Mouse (Mus musculus): ENCODE results near the gene Stmn3. TPM values are rescaled to one million over a fixed set of nuclear protein-coding genes. Genes with fewer than 3 reads are reported as not detected.

Gene Stmn3
- polyA plus RNA-seq, 1 experiment from 2014 or later, result 57.3 TPM

- no peak overlapping the region for H3K4me3 ChIP-seq
- H3K4me2 ChIP-seq (replicated peaks), result no peak overlapping the region
- no peaks in the 10 kb centered on the region for H3K9me3 ChIP-seq
- WGBS, result 78% methylated on average over 1 of the region's 1 CpGs
- ATAC-seq (ENCODE audit: insufficient number of reproducible peaks, insufficient read depth, low FRiP score, low TSS enrichment), result no peak
- no peak overlapping the region for H3K27ac ChIP-seq
- H3K9ac ChIP-seq, result no peak overlapping the region
- H3K4me1 ChIP-seq, result no peaks in the 10 kb centered on the region
- H3K36me3 ChIP-seq, result peaks cover 37% of the 10 kb centered on the region
- no peaks in the 10 kb centered on the region for H3K27me3 ChIP-seq
Observed at GRCm38 (mm10) chr2:181279968-181280367, 34.3 kb downstream of the Stmn3 start.

GRCm38 (mm10) chr2:181277866-181278265 is 36.4 kb downstream of the Stmn3 start:
- no peak overlapping the region for H3K4me2 ChIP-seq (replicated peaks)
- no peaks in the 10 kb centered on the region for H3K27me3 ChIP-seq
- H3K27ac ChIP-seq, result no peak overlapping the region
- no peaks in the 10 kb centered on the region for H3K9me3 ChIP-seq
- ATAC-seq (ENCODE audit: insufficient number of reproducible peaks, insufficient read depth, low FRiP score, low TSS enrichment), result no peak
- H3K36me3 ChIP-seq, result peaks cover 40% of the 10 kb centered on the region
- no peak overlapping the region for H3K4me3 ChIP-seq
- 73% methylated on average over 3 of the region's 3 CpGs for WGBS
- no peak overlapping the region for H3K9ac ChIP-seq
- H3K4me1 ChIP-seq, result no peaks in the 10 kb centered on the region

- Histone ChIP-seq H3K9ac (no peak overlapping the region), H3K27ac (no peak overlapping the region), H3K4me1 (no peaks in the 10 kb centered on the region), H3K4me3 (no peak overlapping the region), H3K27me3 (no peaks in the 10 kb centered on the region), H3K36me3 (peaks cover 37% of the 10 kb centered on the region), H3K4me2 (replicated peaks) (no peak overlapping the region), H3K9me3 (no peaks in the 10 kb centered on the region)
- WGBS, result 81% methylated on average over 1 of the region's 1 CpGs
- no peak for ATAC-seq (ENCODE audit: insufficient number of reproducible peaks, insufficient read depth, low FRiP score, low TSS enrichment)
Observed at GRCm38 (mm10) chr2:181276766-181277165, 37.5 kb downstream of the Stmn3 start.

GRCm38 (mm10) chr2:181274639-181275038 is 39.7 kb downstream of the Stmn3 start:
- no peak for ATAC-seq (ENCODE audit: insufficient number of reproducible peaks, insufficient read depth, low FRiP score, low TSS enrichment)
- no peaks in the 10 kb centered on the region for H3K4me1 ChIP-seq
- H3K27ac ChIP-seq, result no peak overlapping the region
- H3K4me2 ChIP-seq (replicated peaks), result no peak overlapping the region
- H3K9ac ChIP-seq, result no peak overlapping the region
- H3K36me3 ChIP-seq, result peaks cover 55% of the 10 kb centered on the region
- H3K4me3 ChIP-seq, result no peak overlapping the region
- no peaks in the 10 kb centered on the region for H3K9me3 ChIP-seq
- WGBS, result 87% methylated on average over 4 of the region's 4 CpGs
- no peaks in the 10 kb centered on the region for H3K27me3 ChIP-seq

- peaks cover 59% of the 10 kb centered on the region for H3K36me3 ChIP-seq
- no peak for ATAC-seq (ENCODE audit: insufficient number of reproducible peaks, insufficient read depth, low FRiP score, low TSS enrichment)
Observed at GRCm38 (mm10) chr2:181273829-181274228, 40.5 kb downstream of the Stmn3 start.

GRCm38 (mm10) chr2:181272092-181272491 is 42.2 kb downstream of the Stmn3 start:
- Histone ChIP-seq H3K27me3 (no peaks in the 10 kb centered on the region), H3K4me1 (no peaks in the 10 kb centered on the region), H3K4me2 (replicated peaks) (no peak overlapping the region), H3K9ac (no peak overlapping the region), H3K4me3 (no peak overlapping the region), H3K27ac (no peak overlapping the region), H3K36me3 (peaks cover 65% of the 10 kb centered on the region), H3K9me3 (no peaks in the 10 kb centered on the region)
- WGBS, result 89% methylated on average over 2 of the region's 2 CpGs
- no peak for ATAC-seq (ENCODE audit: insufficient number of reproducible peaks, insufficient read depth, low FRiP score, low TSS enrichment)

More at GRCm38 (mm10) chr2:181273829-181274228, 40.5 kb downstream of the Stmn3 start:
- Histone ChIP-seq H3K9me3 (no peaks in the 10 kb centered on the region), H3K4me2 (replicated peaks) (no peak overlapping the region), H3K27ac (no peak overlapping the region), H3K4me3 (no peak overlapping the region), H3K4me1 (no peaks in the 10 kb centered on the region), H3K9ac (no peak overlapping the region), H3K27me3 (no peaks in the 10 kb centered on the region)
- 93% methylated on average over 2 of the region's 2 CpGs for WGBS

- Histone ChIP-seq H3K4me1 (no peaks in the 10 kb centered on the region), H3K4me3 (no peak overlapping the region), H3K27ac (no peak overlapping the region), H3K4me2 (replicated peaks) (no peak overlapping the region), H3K36me3 (peaks cover 71% of the 10 kb centered on the region), H3K27me3 (no peaks in the 10 kb centered on the region), H3K9me3 (no peaks in the 10 kb centered on the region), H3K9ac (no peak overlapping the region)
- no peak for ATAC-seq (ENCODE audit: insufficient number of reproducible peaks, insufficient read depth, low FRiP score, low TSS enrichment)
- WGBS, result 92% methylated on average over 2 of the region's 2 CpGs
Observed at GRCm38 (mm10) chr2:181266839-181267238, 47.5 kb downstream of the Stmn3 start.

Other genes starting within 250 kb of the Stmn3 start
- 2.8 and 4.9 TPM in 2 replicates for gene Kcnq2, start 179.2 kb downstream of the Stmn3 start, polyA plus RNA-seq (2016; fragmentation: Nextera tagmentation; extraction: Ambion mirVana)
- 0.22 and 0.42 TPM in 2 replicates for gene Eef1a2, start 157.5 kb downstream of the Stmn3 start, polyA plus RNA-seq (2016; fragmentation: Nextera tagmentation; extraction: Ambion mirVana)
- gene Ppdpf, start 127.3 kb downstream of the Stmn3 start, polyA plus RNA-seq (2016; fragmentation: Nextera tagmentation; extraction: Ambion mirVana), result 458 and 495 TPM in 2 replicates
- gene Ptk6, start 111.7 kb downstream of the Stmn3 start, polyA plus RNA-seq (2016; fragmentation: Nextera tagmentation; extraction: Ambion mirVana), result not detected in 2 replicates
- 0.12 TPM in 1 of 2 replicates, not detected in the other for gene Srms, start 101.3 kb downstream of the Stmn3 start, polyA plus RNA-seq (2016; fragmentation: Nextera tagmentation; extraction: Ambion mirVana)
- gene Fndc11, start 94.5 kb downstream of the Stmn3 start, polyA plus RNA-seq (2016; fragmentation: Nextera tagmentation; extraction: Ambion mirVana), result 0.14 and 0.39 TPM in 2 replicates
- 1.0 and 1.3 TPM in 2 replicates for gene Helz2, start 72.5 kb downstream of the Stmn3 start, polyA plus RNA-seq (2016; fragmentation: Nextera tagmentation; extraction: Ambion mirVana)
- 19.7 and 20.3 TPM in 2 replicates for gene Gmeb2, start 26.5 kb downstream of the Stmn3 start, polyA plus RNA-seq (2016; fragmentation: Nextera tagmentation; extraction: Ambion mirVana)
- 54.0 and 62.4 TPM in 2 replicates for gene Rtel1, start 5.2 kb upstream of the Stmn3 start, polyA plus RNA-seq (2016; fragmentation: Nextera tagmentation; extraction: Ambion mirVana)
- gene Zgpat, start 50.4 kb upstream of the Stmn3 start, polyA plus RNA-seq (2016; fragmentation: Nextera tagmentation; extraction: Ambion mirVana), result 61.6 and 69.7 TPM in 2 replicates
- 73.3 and 77.5 TPM in 2 replicates for gene Arfrp1, start 50.9 kb upstream of the Stmn3 start, polyA plus RNA-seq (2016; fragmentation: Nextera tagmentation; extraction: Ambion mirVana)
- 29.2 and 36.5 TPM in 2 replicates for gene Lime1, start 65.6 kb upstream of the Stmn3 start, polyA plus RNA-seq (2016; fragmentation: Nextera tagmentation; extraction: Ambion mirVana)
- gene Zbtb46, start 144.9 kb upstream of the Stmn3 start, polyA plus RNA-seq (2016; fragmentation: Nextera tagmentation; extraction: Ambion mirVana), result 9.2 and 9.6 TPM in 2 replicates
- gene Abhd16b, start 178.7 kb upstream of the Stmn3 start, polyA plus RNA-seq (2016; fragmentation: Nextera tagmentation; extraction: Ambion mirVana), result 0.09 and 0.20 TPM in 2 replicates
- 160 and 163 TPM in 2 replicates for gene Tpd52l2, start 182.6 kb upstream of the Stmn3 start, polyA plus RNA-seq (2016; fragmentation: Nextera tagmentation; extraction: Ambion mirVana)
- 93.9 and 103 TPM in 2 replicates for gene Dnajc5, start 206.0 kb upstream of the Stmn3 start, polyA plus RNA-seq (2016; fragmentation: Nextera tagmentation; extraction: Ambion mirVana)

All from embryonic facial prominence, embryonic 12.5 days (tissue).